Mouse (Mus musculus): ENCODE measurements around the gene Apobec2. TPM values are rescaled to one million over a fixed set of nuclear protein-coding genes. Genes with fewer than 3 reads are reported as not detected.

Gene Apobec2
- polyA plus RNA-seq, 1 experiment from 2014 or later: 2.1 TPM

- no peaks in the 10 kb centered on the region for H3K9me3 ChIP-seq (replicated peaks)
- H3K9ac ChIP-seq: no peak overlapping the region
- H3K27me3 ChIP-seq: no peaks in the 10 kb centered on the region
- no peak overlapping the region for H3K4me2 ChIP-seq (replicated peaks)
- WGBS: 91% methylated on average over 4 of the region's 4 CpGs
- no peak for ATAC-seq (ENCODE audit: low FRiP score)
- no peaks in the 10 kb centered on the region for H3K4me1 ChIP-seq
- H3K4me3 ChIP-seq: no peak overlapping the region
- H3K36me3 ChIP-seq: peaks cover 25% of the 10 kb centered on the region
- no peak overlapping the region for H3K27ac ChIP-seq
These were observed 31.0 kb downstream of the Apobec2 start for GRCm38 (mm10) chr17:48401710-48402109.

GRCm38 (mm10) chr17:48392616-48393015 lies 40.1 kb downstream of the Apobec2 start:
- 97% methylated on average over 3 of the region's 3 CpGs for WGBS

GRCm38 (mm10) chr17:48391446-48391845 lies 41.3 kb downstream of the Apobec2 start:
- Histone ChIP-seq H3K27ac (no peak overlapping the region), H3K27me3 (no peaks in the 10 kb centered on the region), H3K9me3 (replicated peaks) (no peaks in the 10 kb centered on the region), H3K36me3 (peaks cover 94% of the 10 kb centered on the region), H3K4me1 (no peaks in the 10 kb centered on the region), H3K4me3 (no peak overlapping the region), H3K9ac (no peak overlapping the region), H3K4me2 (replicated peaks) (no peak overlapping the region)
- ATAC-seq (ENCODE audit: low FRiP score): no peak
- 96% methylated on average over 5 of the region's 5 CpGs for WGBS

More at GRCm38 (mm10) chr17:48392616-48393015, 40.1 kb downstream of the Apobec2 start:
- no peak overlapping the region for H3K9ac ChIP-seq
- no peaks in the 10 kb centered on the region for H3K27me3 ChIP-seq
- H3K4me1 ChIP-seq: no peaks in the 10 kb centered on the region
- no peaks in the 10 kb centered on the region for H3K9me3 ChIP-seq (replicated peaks)
- H3K4me3 ChIP-seq: no peak overlapping the region
- no peak for ATAC-seq (ENCODE audit: low FRiP score)
- H3K4me2 ChIP-seq (replicated peaks): no peak overlapping the region
- peaks cover 83% of the 10 kb centered on the region for H3K36me3 ChIP-seq
- H3K27ac ChIP-seq: no peak overlapping the region

DNA sequence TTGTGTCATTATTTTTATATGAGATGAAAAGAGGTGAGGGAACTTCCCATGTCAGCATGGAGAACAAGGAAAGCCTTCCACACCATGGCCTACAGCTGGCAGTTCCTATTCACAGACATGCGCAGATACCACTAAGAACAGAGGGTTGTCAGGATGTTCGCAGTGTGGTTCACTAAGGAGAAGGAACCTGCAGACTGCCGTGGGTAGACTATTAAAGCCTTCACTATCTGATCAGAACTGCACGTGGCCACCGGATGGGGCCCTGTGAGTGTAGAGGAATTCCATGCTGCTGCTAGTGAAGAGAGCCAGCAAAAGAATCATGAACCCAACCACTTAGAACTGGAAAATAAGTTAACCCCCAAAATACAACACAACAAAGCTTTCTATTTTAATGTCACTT lies 43.3 kb downstream of the Apobec2 start:
- Histone ChIP-seq H3K36me3 (peaks cover 85% of the 10 kb centered on the region), H3K27ac (no peak overlapping the region), H3K9me3 (replicated peaks) (no peaks in the 10 kb centered on the region), H3K9ac (no peak overlapping the region), H3K4me1 (no peaks in the 10 kb centered on the region), H3K4me3 (no peak overlapping the region), H3K27me3 (no peaks in the 10 kb centered on the region), H3K4me2 (replicated peaks) (no peak overlapping the region)
- WGBS: 96% methylated on average over 5 of the region's 5 CpGs
- no peak for ATAC-seq (ENCODE audit: low FRiP score)

- ATAC-seq (ENCODE audit: low FRiP score): no peak
- 92% methylated on average over 2 of the region's 2 CpGs for WGBS
- H3K36me3 ChIP-seq: peaks cover 77% of the 10 kb centered on the region
These were observed 44.1 kb downstream of the Apobec2 start for GRCm38 (mm10) chr17:48388666-48389065.

GRCm38 (mm10) chr17:48385786-48386461 lies 46.8 kb downstream of the Apobec2 start:
- no peaks in the 10 kb centered on the region for H3K9me3 ChIP-seq (replicated peaks)
- 79% methylated on average over 2 of the region's 2 CpGs for WGBS
- H3K4me3 ChIP-seq: no peak overlapping the region
- H3K27me3 ChIP-seq: no peaks in the 10 kb centered on the region
- peaks cover 50% of the 10 kb centered on the region for H3K36me3 ChIP-seq
- H3K4me2 ChIP-seq (replicated peaks): no peak overlapping the region
- no peaks in the 10 kb centered on the region for H3K4me1 ChIP-seq
- H3K27ac ChIP-seq: no peak overlapping the region
- ATAC-seq (ENCODE audit: low FRiP score): no peak
- H3K9ac ChIP-seq: no peak overlapping the region

More at GRCm38 (mm10) chr17:48388666-48389065, 44.1 kb downstream of the Apobec2 start:
- H3K4me1 ChIP-seq: no peaks in the 10 kb centered on the region
- no peak overlapping the region for H3K9ac ChIP-seq
- no peak overlapping the region for H3K27ac ChIP-seq
- H3K4me3 ChIP-seq: no peak overlapping the region
- H3K27me3 ChIP-seq: no peaks in the 10 kb centered on the region
- no peak overlapping the region for H3K4me2 ChIP-seq (replicated peaks)
- no peaks in the 10 kb centered on the region for H3K9me3 ChIP-seq (replicated peaks)

DNA sequence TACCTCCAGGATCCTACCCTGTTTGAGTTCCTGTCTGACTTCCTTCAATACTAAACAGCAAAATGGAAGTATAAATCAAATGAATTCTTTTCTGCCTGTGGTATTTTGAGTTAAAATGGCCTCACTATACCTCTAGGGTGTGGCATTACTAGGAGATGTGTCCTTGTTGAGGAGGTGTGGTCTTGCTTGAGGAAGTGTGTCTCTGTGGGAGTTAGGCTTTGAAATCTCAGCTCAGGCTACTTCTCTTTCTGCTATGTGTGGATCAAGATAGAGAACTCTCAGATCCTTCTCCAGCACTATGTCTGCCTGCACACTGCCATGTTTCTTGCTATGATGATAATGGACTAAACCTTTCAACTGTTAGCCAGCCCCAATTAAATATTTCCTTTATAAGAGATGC lies 53.7 kb downstream of the Apobec2 start:
- ATAC-seq (ENCODE audit: low FRiP score): no peak
- Histone ChIP-seq H3K9ac (no peak overlapping the region), H3K9me3 (replicated peaks) (no peaks in the 10 kb centered on the region), H3K36me3 (no peaks in the 10 kb centered on the region), H3K4me2 (replicated peaks) (no peak overlapping the region), H3K27ac (no peak overlapping the region), H3K27me3 (no peaks in the 10 kb centered on the region), H3K4me3 (no peak overlapping the region), H3K4me1 (no peaks in the 10 kb centered on the region)

- Histone ChIP-seq H3K9ac (no peak overlapping the region), H3K9me3 (replicated peaks) (no peaks in the 10 kb centered on the region), H3K36me3 (no peaks in the 10 kb centered on the region), H3K4me2 (replicated peaks) (no peak overlapping the region), H3K4me1 (no peaks in the 10 kb centered on the region), H3K27me3 (no peaks in the 10 kb centered on the region), H3K4me3 (no peak overlapping the region), H3K27ac (no peak overlapping the region)
- 93% methylated on average over 1 of the region's 1 CpGs for WGBS
- ATAC-seq (ENCODE audit: low FRiP score): no peak
These were observed 56.6 kb downstream of the Apobec2 start for GRCm38 (mm10) chr17:48376102-48376501.

DNA sequence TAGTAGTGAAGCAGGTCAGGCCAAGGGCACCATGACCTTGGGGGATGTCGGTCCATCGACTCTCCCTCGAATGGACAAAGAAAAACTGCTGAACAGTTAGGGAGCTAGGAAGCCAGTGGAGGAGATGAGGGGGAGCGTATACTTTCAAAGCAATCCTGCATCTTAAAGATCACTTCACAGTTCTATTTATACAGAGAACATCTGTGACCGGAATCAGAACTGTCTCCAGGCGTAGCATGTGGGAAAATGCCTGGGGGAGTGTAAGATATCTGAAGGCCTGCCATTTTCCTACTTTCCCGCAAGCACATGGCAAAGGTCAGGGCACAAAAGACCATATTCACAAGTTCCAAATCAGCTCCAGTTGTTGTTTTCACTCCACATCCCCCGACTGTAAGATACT lies 59.7 kb downstream of the Apobec2 start:
- Histone ChIP-seq H3K36me3 (no peaks in the 10 kb centered on the region), H3K27ac (no peak overlapping the region), H3K9ac (no peak overlapping the region), H3K4me2 (replicated peaks) (no peak overlapping the region), H3K4me1 (no peaks in the 10 kb centered on the region), H3K4me3 (no peak overlapping the region), H3K9me3 (replicated peaks) (no peaks in the 10 kb centered on the region), H3K27me3 (no peaks in the 10 kb centered on the region)
- WGBS: 82% methylated on average over 8 of the region's 8 CpGs
- no peak for ATAC-seq (ENCODE audit: low FRiP score)

DNA sequence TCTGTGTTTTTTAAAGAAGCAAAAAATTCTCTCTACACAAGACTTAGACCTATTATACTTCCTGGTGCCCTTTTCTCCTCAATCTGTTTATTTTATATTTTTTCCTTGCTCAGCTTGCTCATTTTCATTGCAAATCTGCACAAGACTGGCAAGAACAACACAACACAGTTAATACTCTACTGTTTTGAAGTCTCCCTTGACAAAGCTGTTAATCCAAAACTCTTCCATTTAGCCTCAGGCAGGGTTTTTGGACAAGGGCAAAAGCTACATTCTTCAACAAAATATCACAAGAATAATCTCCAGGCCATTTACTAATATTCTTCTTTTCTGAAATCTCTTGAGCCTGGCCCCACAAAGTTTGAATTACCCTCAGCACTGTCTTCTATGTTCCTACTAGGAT lies 61.1 kb downstream of the Apobec2 start:
- ATAC-seq (ENCODE audit: low FRiP score): no peak
- no peaks in the 10 kb centered on the region for H3K36me3 ChIP-seq
- no peaks in the 10 kb centered on the region for H3K27me3 ChIP-seq
- H3K27ac ChIP-seq: no peak overlapping the region
- no peak overlapping the region for H3K9ac ChIP-seq
- no peaks in the 10 kb centered on the region for H3K9me3 ChIP-seq (replicated peaks)
- H3K4me3 ChIP-seq: no peak overlapping the region
- no peak overlapping the region for H3K4me2 ChIP-seq (replicated peaks)
- H3K4me1 ChIP-seq: no peaks in the 10 kb centered on the region

Other genes starting within 250 kb of the Apobec2 start
- 0.10 and 0.14 TPM in 2 replicates for gene Trem1, start 200.2 kb downstream of the Apobec2 start, polyA plus RNA-seq (2016; fragmentation: Nextera tagmentation; extraction: Ambion mirVana)
- gene Trem3, start 185.2 kb downstream of the Apobec2 start, polyA plus RNA-seq (2016; fragmentation: Nextera tagmentation; extraction: Ambion mirVana): not detected in 2 replicates
- gene Treml4, start 168.6 kb downstream of the Apobec2 start, polyA plus RNA-seq (2016; fragmentation: Nextera tagmentation; extraction: Ambion mirVana): not detected in 2 replicates
- gene Treml2, start 133.4 kb downstream of the Apobec2 start, polyA plus RNA-seq (2016; fragmentation: Nextera tagmentation; extraction: Ambion mirVana): 0.25 and 0.81 TPM in 2 replicates
- gene B430306N03Rik, start 116.8 kb downstream of the Apobec2 start, polyA plus RNA-seq (2016; fragmentation: Nextera tagmentation; extraction: Ambion mirVana): 0.05 TPM in 1 of 2 replicates, not detected in the other
- 3.5 and 4.3 TPM in 2 replicates for gene Trem2, start 86.5 kb downstream of the Apobec2 start, polyA plus RNA-seq (2016; fragmentation: Nextera tagmentation; extraction: Ambion mirVana)
- 1.7 and 1.8 TPM in 2 replicates for gene Treml1, start 73.0 kb downstream of the Apobec2 start, polyA plus RNA-seq (2016; fragmentation: Nextera tagmentation; extraction: Ambion mirVana)
- gene Nfya, start 23.0 kb downstream of the Apobec2 start, polyA plus RNA-seq (2016; fragmentation: Nextera tagmentation; extraction: Ambion mirVana): 16.7 and 18.6 TPM in 2 replicates
- gene Oard1, start 22.9 kb downstream of the Apobec2 start, polyA plus RNA-seq (2016; fragmentation: Nextera tagmentation; extraction: Ambion mirVana): 52.4 and 61.5 TPM in 2 replicates
- gene Tspo2, start 18.6 kb upstream of the Apobec2 start, polyA plus RNA-seq (2016; fragmentation: Nextera tagmentation; extraction: Ambion mirVana): 1.9 and 2.5 TPM in 2 replicates
- 0.26 and 0.49 TPM in 2 replicates for gene Unc5cl, start 22.0 kb upstream of the Apobec2 start, polyA plus RNA-seq (2016; fragmentation: Nextera tagmentation; extraction: Ambion mirVana)